Mouse (Mus musculus) T-helper 2 cell (primary cell): ENCODE measurements at regions not wholly inside any gene's neighbourhood (a gene's known extent, or its start where the extent isn't known, plus 50 kb on each side); places are given as distances from the start of the nearest gene placed in this dataset.

Experiments
- in situ Hi-C: fragments of 300-600 bp; cut with MboI, MseI; formaldehyde crosslinking; loops from one replicate; pipeline ENCODE4 v1.15.1; 2025; ENCODE audit warnings: high pct_unique_total_duplicates

- in situ Hi-C loops: loop anchor here (25.0 kb wide), 1 partner anchor 861 kb away; no protein-coding TSS in a partner anchor
Measured at GRCm38 (mm10) chr11:19826481-19827185, 97.5 kb upstream of the Spred2 start.

DNA sequence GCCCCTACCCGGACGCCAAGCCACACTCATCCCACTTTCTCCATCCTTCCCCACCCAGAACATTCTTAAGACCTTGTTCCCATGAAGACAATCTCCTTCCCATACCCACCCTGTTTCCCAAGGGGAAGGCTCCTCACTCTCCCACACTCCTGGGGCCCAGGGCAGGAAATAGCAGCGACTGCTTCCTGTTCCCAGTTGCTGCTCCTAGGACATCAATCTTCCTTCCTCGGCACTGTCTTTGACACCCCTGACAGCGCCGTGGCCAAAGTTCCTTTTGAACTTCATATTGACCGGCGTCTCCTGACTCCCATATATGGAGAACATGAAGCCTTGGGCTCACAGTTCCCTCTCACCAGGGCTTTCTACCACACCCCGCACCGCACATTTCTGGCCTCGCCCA, 96.2 kb upstream of the Spred2 start:
- in situ Hi-C loops: loop anchor here (25.0 kb wide), 1 partner anchor 859 kb away; no protein-coding TSS in a partner anchor

GRCm38 (mm10) chr11:19828959-19829401, 95.2 kb upstream of the Spred2 start:
- in situ Hi-C loops: loop anchor here (25.0 kb wide), 1 partner anchor 858 kb away; no protein-coding TSS in a partner anchor

GRCm38 (mm10) chr11:19829564-19830279, 94.5 kb upstream of the Spred2 start:
- in situ Hi-C loops: loop anchor here (5.0 to 25.0 kb wide), 2 partner anchors 203 to 858 kb away; no protein-coding TSS in a partner anchor

- in situ Hi-C loops: loop anchor here (5.0 to 25.0 kb wide), 2 partner anchors 202 to 857 kb away; no protein-coding TSS in a partner anchor
Measured at GRCm38 (mm10) chr11:19830280-19831062, 93.7 kb upstream of the Spred2 start.

DNA sequence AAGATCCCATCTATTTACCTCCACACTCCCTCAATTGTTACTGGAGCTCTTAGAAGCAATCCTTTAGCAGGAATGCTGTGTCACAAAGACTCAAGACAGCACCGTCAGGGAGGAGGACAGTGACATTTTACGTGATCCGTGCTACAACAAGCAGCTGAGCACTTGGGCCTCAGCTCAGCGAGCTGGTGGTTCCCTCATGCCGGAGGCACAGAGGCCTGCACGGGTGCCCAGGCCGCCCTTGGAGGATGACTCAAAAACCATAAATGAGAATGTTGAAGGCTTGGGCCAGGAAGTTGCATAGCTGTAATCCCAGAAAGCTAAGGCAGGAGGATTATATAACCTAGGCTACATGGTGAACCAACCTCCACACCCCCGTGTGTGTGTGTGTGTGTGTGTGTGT, 89.6 kb upstream of the Spred2 start:
- in situ Hi-C loops: loop anchor here (5.0 to 25.0 kb wide), 2 partner anchors 198 to 853 kb away; no protein-coding TSS in a partner anchor

DNA sequence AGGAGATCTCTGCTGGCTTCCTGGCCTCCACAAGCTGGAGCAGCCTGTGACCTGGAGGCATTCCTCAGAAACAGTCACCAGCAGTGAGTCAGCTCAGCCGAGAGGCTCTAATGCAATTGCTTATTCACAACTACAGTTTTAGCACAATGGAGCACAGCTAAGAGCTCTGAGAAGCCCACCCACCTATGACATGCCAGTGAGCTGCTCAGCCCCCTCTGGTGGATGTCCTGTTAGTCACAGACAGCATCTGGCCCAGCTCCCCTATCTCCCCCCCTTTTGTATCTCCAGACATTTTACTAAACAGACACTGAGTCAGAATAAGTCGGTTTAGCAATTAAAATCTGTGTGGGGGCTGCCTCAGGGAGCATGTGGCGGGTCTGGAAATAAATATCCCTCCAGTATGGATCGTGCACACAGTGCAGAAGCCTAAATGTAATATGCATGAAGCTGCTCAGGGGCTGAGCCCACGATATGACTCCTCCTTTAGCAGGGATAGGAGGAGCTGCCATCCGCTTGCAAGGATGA, 88.9 kb upstream of the Spred2 start:
- in situ Hi-C loops: loop anchor here (5.0 to 25.0 kb wide), 2 partner anchors 77 to 852 kb away; no protein-coding TSS in a partner anchor

DNA sequence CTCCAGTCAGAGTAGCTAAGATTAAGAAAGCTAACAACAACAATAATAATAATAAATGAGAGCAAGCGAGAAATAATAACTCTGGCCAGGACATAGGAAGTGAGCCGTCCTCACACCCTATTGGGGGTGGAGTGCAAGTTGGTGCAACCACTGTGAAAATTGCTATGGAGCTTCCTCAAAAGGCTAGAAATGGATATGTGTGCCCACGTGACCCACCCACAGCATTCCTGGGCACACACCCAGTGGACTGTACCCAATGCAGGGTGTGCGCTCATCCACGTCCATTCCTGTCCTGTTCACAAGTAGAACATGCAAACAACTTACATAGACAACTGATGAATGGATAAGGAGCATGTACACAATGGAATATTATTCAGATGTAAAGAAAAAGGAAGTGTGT, 85.2 kb upstream of the Spred2 start:
- in situ Hi-C loops: loop anchor here (5.0 to 25.0 kb wide), 2 partner anchors 73 to 848 kb away; no protein-coding TSS in a partner anchor

DNA sequence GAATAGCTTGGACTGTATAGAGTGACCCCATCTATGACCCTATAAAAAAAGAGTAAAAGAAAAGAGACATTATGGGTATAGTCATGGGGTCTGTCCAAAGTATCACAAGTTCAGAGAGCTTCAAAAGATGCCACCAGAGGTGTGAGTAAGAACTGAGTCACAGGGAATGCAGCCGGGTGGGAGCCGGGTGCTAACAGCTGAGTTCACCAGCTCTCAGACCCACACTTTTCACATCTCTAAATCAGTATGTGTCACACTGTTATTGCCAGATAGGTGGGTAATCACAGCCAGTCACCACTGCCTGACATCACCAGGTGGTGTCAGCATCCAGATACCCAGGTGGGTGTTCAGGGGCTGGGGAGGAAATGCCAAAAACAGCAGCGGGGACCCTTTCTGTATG, 81.1 kb upstream of the Spred2 start:
- in situ Hi-C loops: loop anchor here (25.0 kb wide), 1 partner anchor 844 kb away; no protein-coding TSS in a partner anchor

- in situ Hi-C loops: loop anchor here (25.0 kb wide), 1 partner anchor 839 kb away; no protein-coding TSS in a partner anchor
Measured at GRCm38 (mm10) chr11:19847910-19848309, 76.3 kb upstream of the Spred2 start.

DNA sequence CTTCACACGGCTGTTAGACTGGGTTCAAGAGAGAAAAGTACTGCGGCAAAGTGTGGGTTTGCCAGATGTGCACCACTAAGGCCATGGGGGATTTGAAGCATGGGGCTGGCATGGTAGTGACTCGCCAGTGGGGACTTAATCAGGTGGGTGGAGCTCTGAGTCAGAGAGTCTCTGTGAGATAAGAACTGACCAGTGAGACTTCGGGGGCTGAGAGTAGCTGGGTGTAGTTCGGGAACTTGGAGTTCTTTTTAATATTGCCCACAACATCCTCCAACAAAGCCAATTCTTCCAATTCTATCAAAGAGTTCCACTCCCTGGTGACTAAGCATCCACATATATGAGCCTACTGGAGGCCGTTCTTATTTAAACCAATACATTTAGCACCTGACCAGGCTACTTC, 75.8 kb upstream of the Spred2 start:
- in situ Hi-C loops: loop anchor here (25.0 kb wide), 1 partner anchor 839 kb away; no protein-coding TSS in a partner anchor

DNA sequence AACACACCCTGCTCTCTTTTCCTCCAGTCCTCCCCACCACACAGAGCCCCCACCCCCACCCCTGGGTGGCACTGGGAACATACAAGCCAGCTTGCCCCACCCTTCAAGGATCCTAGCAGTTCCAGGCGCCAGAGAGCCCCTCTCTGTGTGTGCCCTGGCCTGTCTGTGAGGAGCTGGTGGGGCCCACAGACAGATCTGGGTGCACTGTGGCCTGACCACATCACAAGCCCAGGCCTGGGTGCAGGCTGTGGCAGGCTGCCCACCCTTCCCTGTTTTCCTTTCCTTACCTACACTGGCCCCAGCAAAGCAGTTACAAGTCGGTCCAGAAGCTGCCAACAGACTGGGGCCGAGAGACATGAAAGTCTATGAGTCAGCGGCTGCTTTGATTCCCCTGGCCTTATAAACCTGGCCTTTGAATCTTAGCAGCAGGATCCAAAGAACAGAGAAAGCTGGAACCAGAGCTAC, 74.8 kb upstream of the Spred2 start:
- in situ Hi-C loops: loop anchor here (25.0 kb wide), 1 partner anchor 838 kb away; no protein-coding TSS in a partner anchor

DNA sequence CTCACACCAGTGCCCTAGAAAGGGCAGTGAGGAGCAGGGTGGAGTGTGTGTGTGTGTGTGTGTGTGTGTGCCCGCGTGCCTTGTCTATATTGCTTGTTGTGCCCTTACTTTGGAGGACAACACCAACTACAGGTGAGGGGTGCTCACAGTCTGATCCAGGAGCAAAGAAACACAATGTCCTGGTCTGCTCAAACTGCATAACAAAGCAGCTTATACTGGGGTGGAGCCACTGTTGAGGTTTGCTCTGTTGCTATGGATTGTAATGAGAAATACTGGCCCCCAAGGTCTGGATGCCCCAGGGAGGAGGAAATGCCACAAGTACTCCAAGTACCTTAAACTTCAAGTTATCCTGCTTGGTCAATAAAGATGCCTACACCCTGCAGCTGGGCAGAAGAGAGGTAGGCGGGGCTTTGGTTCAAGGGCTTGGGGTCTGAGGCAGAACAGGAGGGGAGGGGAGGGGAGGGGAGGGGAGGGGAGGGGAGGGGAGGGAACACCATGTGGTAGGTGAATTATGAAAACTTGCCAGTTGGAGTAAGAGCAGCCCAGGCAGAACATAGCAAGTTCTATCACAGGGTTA, 74.2 kb upstream of the Spred2 start:
- in situ Hi-C loops: loop anchor here (25.0 kb wide), 1 partner anchor 837 kb away; no protein-coding TSS in a partner anchor

DNA sequence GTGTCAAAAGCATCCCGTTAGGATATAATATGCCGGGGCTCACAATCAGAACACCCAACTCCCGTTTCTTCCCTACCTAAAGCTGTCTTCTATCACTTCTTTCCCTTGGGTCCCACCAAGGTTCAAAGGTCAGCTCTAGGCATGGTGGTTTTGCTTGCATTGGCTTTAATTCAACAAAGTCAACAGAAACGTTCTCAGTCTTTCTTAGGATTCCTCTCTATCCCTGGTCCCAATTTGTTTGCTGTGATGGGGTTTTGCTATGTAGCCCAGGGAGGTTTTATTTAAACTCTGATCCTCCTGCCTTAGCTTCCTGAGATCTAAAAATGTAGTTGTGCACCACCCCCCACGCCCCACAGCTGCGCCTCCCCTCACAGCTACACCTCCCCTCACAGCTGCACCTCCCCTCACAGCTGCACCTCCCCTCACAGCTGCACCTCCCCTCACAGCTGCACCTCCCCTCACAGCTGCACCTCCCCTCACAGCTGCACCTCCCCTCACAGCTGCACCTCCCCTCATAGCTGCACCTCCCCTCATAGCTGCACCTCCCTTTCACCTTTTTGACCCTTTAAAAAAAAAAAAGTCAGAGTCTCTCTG, 73.1 kb upstream of the Spred2 start:
- in situ Hi-C loops: no loop called here

DNA sequence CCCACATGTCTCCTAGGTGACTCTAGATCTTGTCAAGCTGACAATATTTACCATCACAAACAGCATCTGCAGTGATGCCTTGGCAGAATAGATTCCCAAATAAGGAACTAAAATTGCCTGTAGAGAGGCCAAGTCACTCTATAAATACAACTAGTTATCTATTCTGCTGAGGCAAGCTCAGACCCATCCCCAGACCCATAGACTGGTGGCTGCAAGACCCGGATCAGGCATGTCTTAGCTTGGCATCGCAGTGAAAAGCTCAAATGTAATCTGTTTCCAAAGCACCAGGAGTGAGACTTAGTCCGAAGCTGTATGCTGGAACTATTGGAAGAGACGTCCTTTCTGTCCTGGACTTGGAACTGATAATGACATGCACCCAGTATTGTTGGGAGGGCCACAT, 62.6 kb upstream of the Spred2 start:
- in situ Hi-C loops: no loop called here

DNA sequence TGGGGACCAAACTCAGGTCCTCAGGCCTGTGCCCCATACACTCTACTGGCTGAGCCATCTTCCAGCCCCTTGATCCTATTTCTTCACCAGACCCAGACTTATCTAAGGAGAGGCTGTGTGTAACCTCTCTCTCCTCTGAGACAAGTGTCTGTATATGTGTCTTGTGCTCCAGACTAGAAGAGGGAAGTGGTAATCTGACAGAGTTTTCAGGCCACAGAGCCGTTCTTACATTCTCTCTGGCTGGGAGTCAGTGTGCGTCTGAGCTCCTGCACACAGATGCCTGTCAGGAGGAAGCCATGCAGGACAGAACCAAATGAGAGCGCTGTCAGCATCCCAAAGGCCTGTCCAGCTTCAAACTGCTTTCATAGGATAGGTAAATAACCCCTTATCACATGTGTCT, 60.8 kb upstream of the Spred2 start:
- in situ Hi-C loops: no loop called here

DNA sequence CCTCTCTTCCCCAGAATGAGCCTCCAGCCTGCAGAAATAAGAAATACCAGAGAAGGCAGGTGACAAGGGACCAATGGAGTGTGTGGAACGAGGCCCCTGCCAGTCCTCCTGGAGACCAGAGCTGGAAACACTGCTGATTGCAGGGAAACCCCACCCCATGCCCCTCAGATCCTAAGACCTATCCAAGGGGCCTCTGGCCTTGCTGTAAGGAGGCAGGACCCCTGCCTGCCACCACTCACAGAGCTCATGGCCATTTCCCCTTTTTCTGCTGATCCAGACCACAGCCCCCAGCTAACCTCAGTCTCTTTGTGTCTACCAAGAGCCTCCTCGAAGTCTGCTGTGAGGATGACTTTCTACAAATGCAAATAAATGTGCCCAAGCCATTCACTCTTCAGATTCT, 57.9 kb upstream of the Spred2 start:
- in situ Hi-C loops: no loop called here

GRCm38 (mm10) chr11:19869671-19870070, 54.5 kb upstream of the Spred2 start:
- in situ Hi-C loops: loop anchor here (10.0 kb wide), 1 partner anchor 425 kb away; no protein-coding TSS in a partner anchor

GRCm38 (mm10) chr11:19870136-19870535, 54.0 kb upstream of the Spred2 start:
- in situ Hi-C loops: loop anchor here (10.0 kb wide), 1 partner anchor 425 kb away; no protein-coding TSS in a partner anchor

DNA sequence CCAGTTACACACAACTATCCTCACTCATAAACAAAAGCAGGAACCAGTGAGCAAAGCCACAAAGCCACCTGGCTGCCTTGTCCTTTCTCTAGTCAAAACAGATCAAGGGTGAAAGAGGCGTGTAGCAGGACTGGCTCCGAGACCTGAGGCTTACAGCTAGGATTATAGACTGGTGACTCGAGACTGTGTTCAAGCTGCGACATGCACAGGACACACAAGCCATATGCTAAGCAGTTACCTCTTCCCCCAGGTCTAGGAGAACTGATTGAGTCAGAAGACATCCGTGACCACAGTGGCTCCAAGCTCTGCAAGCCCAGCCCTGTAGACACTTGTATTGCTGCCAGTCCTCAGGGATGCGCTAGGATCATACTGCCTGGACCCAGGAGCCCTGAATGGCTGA, 50.4 kb upstream of the Spred2 start:
- in situ Hi-C loops: loop anchor here (10.0 kb wide), 1 partner anchor 429 kb away; no protein-coding TSS in a partner anchor
